Mouse (Mus musculus) lung, adult 2 months (tissue): ENCODE results near the gene Slc2a10.

Experiments used
- CTCF ChIP-seq: fragments of 200-500 bp; IDR thresholded peaks from 2 replicates; pipeline ENCODE4 v1.5.1; 2011; ENCODE audit warnings: mild to moderate bottlenecking, low read length, control low read depth; ENCODE audit not compliant: insufficient read depth
- POLR2A ChIP-seq: fragments of 200-500 bp; IDR thresholded peaks from 2 replicates; pipeline ENCODE4 v1.6.1; 2011; ENCODE audit warnings: low read depth, mild to moderate bottlenecking, control low read depth, low read length, borderline replicate concordance; ENCODE audit errors: extremely low read depth

GRCm38 (mm10) chr2:165475850-165476249 is 27.7 kb upstream of the Slc2a10 start:
- TF ChIP-seq POLR2A (no peak), CTCF (no peak)
